Mouse (Mus musculus): ENCODE results near the gene Fndc11. TPM values are rescaled to one million over a fixed set of nuclear protein-coding genes. Genes with fewer than 3 reads are reported as not detected.
"Not testable (repeated sequence)": the region's sequence is repeated elsewhere in the genome, so short reads cannot be mapped to it uniquely, and the experiment has no call there.

The Fndc11 gene
- not detected in 2 replicates for polyA plus RNA-seq (2015; fragmentation: Nextera tagmentation; extraction: Ambion mirVana)

DNA sequence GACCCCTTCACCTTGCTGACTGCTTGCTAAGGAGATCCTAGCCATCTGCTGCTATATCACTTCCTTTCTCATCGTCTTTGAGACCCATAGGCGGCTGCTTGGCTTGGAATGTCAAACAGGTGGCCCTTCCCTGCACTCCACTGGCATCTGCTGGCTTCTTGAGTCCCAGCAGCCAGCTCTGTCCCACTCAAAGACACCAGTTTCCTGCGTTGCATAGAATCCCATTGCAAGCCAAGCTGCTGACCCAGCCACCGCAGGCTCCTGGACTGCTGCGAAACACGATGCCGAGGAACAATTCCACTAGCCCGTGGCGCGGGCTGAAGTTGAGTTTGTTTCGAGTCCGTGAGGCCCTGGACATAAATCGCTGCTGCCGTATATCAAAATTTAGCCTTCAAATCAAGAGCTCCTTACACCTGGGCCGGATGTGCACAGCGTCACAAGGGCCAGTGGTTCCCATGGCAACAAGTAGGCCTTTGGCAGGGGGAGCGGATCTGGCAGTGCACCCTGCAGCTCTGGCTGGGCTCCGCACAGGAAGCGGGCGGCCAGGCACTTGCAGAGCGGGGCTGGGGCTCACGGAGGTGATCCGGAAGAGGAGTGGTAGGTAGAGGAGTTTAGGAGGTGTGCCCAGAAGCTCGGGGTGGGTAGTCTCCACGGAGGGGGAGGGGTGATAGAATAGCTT is at the start of gene Fndc11:
Gene Fndc11 (plus strand): TSS at position 476 of the 679 bp plus-strand sequence.
- no peaks in the 10 kb centered on the region for H3K9me3 ChIP-seq
- 4% methylated on average over 25 of the region's 25 CpGs for WGBS
- H3K36me3 ChIP-seq = no peaks in the 10 kb centered on the region
- H3K27ac ChIP-seq (replicated peaks) = peak within 1 kb of the TSS; percentile 43; the same call in 1 of the 2 replicates
- H3K4me1 ChIP-seq = peaks cover 10% of the 10 kb centered on the region
- H3K27me3 ChIP-seq = peaks cover 4% of the 10 kb centered on the region; the same call in 1 of the 2 replicates
- H3K4me2 ChIP-seq (replicated peaks) = peak within 1 kb of the TSS; percentile 48
- ATAC-seq (replicated peaks) = peak; percentile 70
- no peak within 1 kb of the TSS; the same call in 1 of the 2 replicates for H3K9ac ChIP-seq (replicated peaks)
- peak within 1 kb of the TSS; percentile 27 for H3K4me3 ChIP-seq

DNA sequence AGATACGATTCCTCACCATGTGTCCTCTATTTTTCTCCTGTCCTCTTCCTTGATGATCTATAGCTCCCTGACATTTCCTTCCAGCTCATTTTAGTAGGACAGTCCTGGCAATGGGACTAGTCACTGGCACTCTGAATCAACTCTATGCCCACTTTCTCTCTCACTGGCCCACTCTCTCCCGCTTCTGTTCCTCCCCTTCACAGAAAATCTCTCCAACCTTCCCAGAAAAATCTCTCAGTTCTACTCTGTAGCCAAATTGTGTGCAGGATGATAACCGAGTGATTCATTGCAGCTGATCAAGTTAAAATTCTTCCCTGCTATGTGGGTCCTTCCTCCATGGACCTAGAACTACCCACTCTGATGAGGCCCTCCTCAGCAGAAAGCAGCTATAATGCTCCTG is 45.2 kb upstream of the Fndc11 start:
- Histone ChIP-seq H3K27ac (replicated peaks) (no peak overlapping the region), H3K36me3 (no peaks in the 10 kb centered on the region), H3K4me2 (replicated peaks) (no peak overlapping the region), H3K9ac (replicated peaks) (no peak overlapping the region), H3K4me1 (no peaks in the 10 kb centered on the region), H3K4me3 (no peak overlapping the region), H3K27me3 (0 out of 2 replicates have a peak, but pooled peaks cover 2% of the 10 kb centered on the region), H3K9me3 (no peaks in the 10 kb centered on the region)
- no peak for ATAC-seq (replicated peaks)
- 93% methylated on average over 3 of the region's 3 CpGs for WGBS

DNA sequence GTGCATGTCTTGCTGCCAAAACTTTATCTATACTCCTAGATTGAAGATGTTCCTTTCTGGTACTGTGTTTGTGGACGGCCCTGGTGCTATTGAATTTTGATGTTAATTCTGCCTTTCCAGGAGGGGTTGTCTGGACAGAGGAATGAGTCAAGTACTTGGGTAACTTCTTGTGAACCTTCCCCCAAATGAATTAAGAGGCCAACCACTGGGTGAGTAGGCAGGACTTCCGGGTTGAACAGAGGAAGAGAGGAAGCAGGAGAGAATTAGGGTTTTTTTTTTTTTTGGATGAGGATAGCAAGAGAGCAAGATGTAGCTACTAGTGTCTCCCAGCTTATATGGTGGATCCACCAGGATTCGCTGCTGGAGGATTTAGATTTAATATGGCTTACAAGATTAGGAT is 41.8 kb upstream of the Fndc11 start:
- H3K4me2 ChIP-seq (replicated peaks) = no peak overlapping the region
- H3K36me3 ChIP-seq = no peaks in the 10 kb centered on the region
- H3K9me3 ChIP-seq = no peaks in the 10 kb centered on the region
- H3K27me3 ChIP-seq = 0 out of 2 replicates have a peak, but pooled peaks cover 2% of the 10 kb centered on the region
- H3K4me1 ChIP-seq = no peaks in the 10 kb centered on the region
- H3K27ac ChIP-seq (replicated peaks) = no peak overlapping the region
- no peak overlapping the region for H3K4me3 ChIP-seq
- no peak for ATAC-seq (replicated peaks)
- H3K9ac ChIP-seq (replicated peaks) = no peak overlapping the region
- 82% methylated on average over 3 of the region's 3 CpGs for WGBS

DNA sequence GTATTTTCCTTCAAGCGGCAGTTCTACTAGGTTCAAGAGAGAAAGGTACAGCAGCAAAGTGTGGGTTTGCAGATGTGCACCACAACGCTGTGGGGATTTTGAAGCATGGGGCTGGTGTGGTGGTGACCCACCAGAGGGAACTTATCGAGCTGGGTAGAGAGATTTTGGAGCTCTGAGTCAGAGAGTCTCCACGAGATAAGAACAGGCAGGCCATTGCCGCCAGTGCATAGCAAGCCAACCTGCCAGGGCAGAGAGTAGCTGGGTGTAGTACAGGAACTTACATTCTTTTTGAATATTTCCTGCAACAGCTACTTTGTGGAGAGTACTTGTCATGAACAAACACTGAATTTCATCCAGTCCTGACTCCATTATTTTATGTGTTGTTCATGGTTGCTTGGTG is 41.3 kb upstream of the Fndc11 start:
- H3K4me2 ChIP-seq (replicated peaks) = no peak overlapping the region
- H3K9me3 ChIP-seq = no peaks in the 10 kb centered on the region
- H3K27ac ChIP-seq (replicated peaks) = no peak overlapping the region
- H3K9ac ChIP-seq (replicated peaks) = no peak overlapping the region
- 0 out of 2 replicates have a peak, but pooled peaks cover 2% of the 10 kb centered on the region for H3K27me3 ChIP-seq
- ATAC-seq (replicated peaks) = no peak
- WGBS = 88% methylated on average over 5 of the region's 5 CpGs
- H3K4me3 ChIP-seq = no peak overlapping the region
- H3K36me3 ChIP-seq = no peaks in the 10 kb centered on the region
- no peaks in the 10 kb centered on the region for H3K4me1 ChIP-seq

GRCm38 (mm10) chr2:181180898-181181297 is 38.9 kb upstream of the Fndc11 start:
- no peaks in the 10 kb centered on the region for H3K36me3 ChIP-seq
- H3K9ac ChIP-seq (replicated peaks) = no peak overlapping the region
- 79% methylated on average over 6 of the region's 6 CpGs for WGBS
- no peaks in the 10 kb centered on the region for H3K4me1 ChIP-seq
- H3K27ac ChIP-seq (replicated peaks) = no peak overlapping the region
- no peaks in the 10 kb centered on the region for H3K9me3 ChIP-seq
- H3K4me3 ChIP-seq = no peak overlapping the region
- H3K4me2 ChIP-seq (replicated peaks) = no peak overlapping the region
- 0 out of 2 replicates have a peak, but pooled peaks cover 2% of the 10 kb centered on the region for H3K27me3 ChIP-seq
- ATAC-seq (replicated peaks) = no peak

DNA sequence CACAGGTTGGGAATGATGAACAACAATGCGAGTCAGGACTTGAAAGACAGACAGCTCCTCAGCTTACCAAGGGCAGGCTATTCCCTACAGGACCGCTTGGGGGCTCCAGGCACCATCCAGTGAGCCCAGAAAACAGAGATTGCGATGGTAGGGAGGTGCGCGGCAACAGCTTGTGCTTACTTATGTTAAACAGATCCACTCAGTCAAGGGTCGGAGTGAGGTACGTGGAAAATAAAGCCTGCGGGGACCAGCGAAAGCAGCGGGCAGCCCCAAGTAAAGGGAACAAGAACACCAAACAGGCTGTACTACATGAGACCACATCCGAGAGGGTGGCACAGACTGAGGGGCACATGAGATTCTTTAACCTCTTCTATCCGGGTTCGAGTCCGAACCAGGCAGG is 33.2 kb upstream of the Fndc11 start:
- peak overlapping the region; percentile 74 for H3K4me2 ChIP-seq (replicated peaks)
- H3K9me3 ChIP-seq = no peaks in the 10 kb centered on the region
- peak; percentile 87 for ATAC-seq (replicated peaks)
- peak overlapping the region; percentile 96 for H3K27ac ChIP-seq (replicated peaks)
- H3K4me1 ChIP-seq = peaks cover 16% of the 10 kb centered on the region
- WGBS = under 1% methylated on average over 14 of the region's 14 CpGs
- peaks cover 11% of the 10 kb centered on the region for H3K36me3 ChIP-seq
- peak overlapping the region; percentile 88 for H3K4me3 ChIP-seq
- H3K27me3 ChIP-seq = no peaks in the 10 kb centered on the region
- H3K9ac ChIP-seq (replicated peaks) = peak overlapping the region; percentile 99

- Histone ChIP-seq H3K4me1 (peaks cover 16% of the 10 kb centered on the region), H3K27me3 (no peaks in the 10 kb centered on the region), H3K9me3 (no peaks in the 10 kb centered on the region), H3K36me3 (peaks cover 11% of the 10 kb centered on the region), H3K9ac (replicated peaks) (peak within 1 kb of the TSS; percentile 99), H3K27ac (replicated peaks) (peak within 1 kb of the TSS; percentile 96), H3K4me3 (peak within 1 kb of the TSS; percentile 88), H3K4me2 (replicated peaks) (peak within 1 kb of the TSS; percentile 74)
- ATAC-seq (replicated peaks) = peak; percentile 95
- under 1% methylated on average over 64 of the region's 64 CpGs for WGBS
Measured at GRCm38 (mm10) chr2:181187121-181188000, 32.5 kb upstream of the Fndc11 start, which contains the start of gene Ppdpf. Ppdpf (plus strand) TSS chr2:181187247.

DNA sequence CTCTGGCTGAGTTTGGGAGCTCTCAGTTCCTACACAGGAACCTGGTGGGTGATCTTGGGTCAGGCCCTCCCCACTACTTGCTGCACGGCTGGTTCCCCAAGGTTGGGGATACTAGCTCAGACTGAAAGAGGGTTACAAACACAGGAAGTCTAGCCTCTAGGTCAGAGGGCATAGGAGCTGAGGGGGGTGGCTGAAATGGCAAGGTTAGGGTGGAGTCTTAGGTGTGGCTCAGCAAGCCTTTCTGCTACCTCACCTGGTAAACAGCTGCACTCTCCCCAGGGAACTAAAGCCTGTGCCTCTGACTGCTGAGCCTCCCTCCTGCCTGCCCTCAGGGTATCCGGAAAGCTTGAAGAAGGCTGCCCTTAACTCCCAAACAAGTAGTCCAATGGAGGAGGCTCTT is 31.1 kb upstream of the Fndc11 start:
- ATAC-seq (replicated peaks) = no peak
- peak overlapping the region; percentile 24; the same call in 1 of the 2 replicates for H3K27ac ChIP-seq (replicated peaks)
- peaks cover 16% of the 10 kb centered on the region for H3K4me1 ChIP-seq
- peaks cover 11% of the 10 kb centered on the region for H3K36me3 ChIP-seq
- peak overlapping the region; percentile 99; the same call in 1 of the 2 replicates for H3K9ac ChIP-seq (replicated peaks)
- H3K4me3 ChIP-seq = peak overlapping the region; percentile 88
- WGBS = 80% methylated on average over 2 of the region's 2 CpGs
- H3K4me2 ChIP-seq (replicated peaks) = peak overlapping the region; percentile 74
- no peaks in the 10 kb centered on the region for H3K27me3 ChIP-seq
- H3K9me3 ChIP-seq = no peaks in the 10 kb centered on the region

GRCm38 (mm10) chr2:181189321-181189720 is 30.5 kb upstream of the Fndc11 start:
- Histone ChIP-seq H3K27ac (replicated peaks) (no peak overlapping the region), H3K27me3 (no peaks in the 10 kb centered on the region), H3K9ac (replicated peaks) (no peak overlapping the region), H3K36me3 (peaks cover 11% of the 10 kb centered on the region), H3K9me3 (no peaks in the 10 kb centered on the region), H3K4me2 (replicated peaks) (no peak overlapping the region; the same call in 1 of the 2 replicates), H3K4me1 (peaks cover 16% of the 10 kb centered on the region), H3K4me3 (no peak overlapping the region)
- 93% methylated on average over 1 of the region's 1 CpGs for WGBS
- no peak for ATAC-seq (replicated peaks)

- H3K9ac ChIP-seq (replicated peaks); H3K9me3 ChIP-seq; H3K27ac ChIP-seq (replicated peaks); ATAC-seq (replicated peaks); H3K27me3 ChIP-seq; H3K4me2 ChIP-seq (replicated peaks); H3K4me3 ChIP-seq: not testable (repeated sequence)
- Histone ChIP-seq H3K36me3 (peaks cover 11% of the 10 kb centered on the region), H3K4me1 (peaks cover 13% of the 10 kb centered on the region)
- 78% methylated on average over 4 of the region's 4 CpGs for WGBS
Measured at GRCm38 (mm10) chr2:181191385-181191784, 28.4 kb upstream of the Fndc11 start.

- Histone ChIP-seq H3K9ac (replicated peaks) (no peak overlapping the region), H3K27ac (replicated peaks) (no peak overlapping the region), H3K4me1 (peaks cover 9% of the 10 kb centered on the region), H3K36me3 (peaks cover 11% of the 10 kb centered on the region), H3K4me3 (no peak overlapping the region), H3K4me2 (replicated peaks) (no peak overlapping the region), H3K27me3 (no peaks in the 10 kb centered on the region), H3K9me3 (no peaks in the 10 kb centered on the region)
- no peak for ATAC-seq (replicated peaks)
- 60% methylated on average over 4 of the region's 4 CpGs for WGBS
Measured at GRCm38 (mm10) chr2:181191936-181192335, 27.9 kb upstream of the Fndc11 start.

DNA sequence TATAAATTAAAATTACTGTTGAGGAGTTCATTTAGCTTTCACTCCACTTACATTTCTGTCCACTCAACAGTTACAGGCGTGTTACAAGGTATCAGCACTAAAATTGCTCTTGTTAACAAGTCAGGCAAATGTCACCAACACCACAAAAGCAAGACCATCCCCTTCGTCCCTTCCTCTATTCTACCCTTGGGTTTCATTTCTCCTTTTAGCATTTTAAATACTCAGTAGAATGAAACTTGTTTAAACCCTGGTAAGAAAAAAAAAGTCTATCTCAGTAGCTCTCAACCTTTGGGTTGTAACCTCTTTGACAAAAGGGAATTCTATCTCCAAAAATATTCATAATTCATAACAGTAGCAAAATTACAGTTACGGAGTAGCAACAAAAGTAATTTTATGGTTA is 26.8 kb upstream of the Fndc11 start:
- Histone ChIP-seq H3K4me1 (peaks cover 9% of the 10 kb centered on the region), H3K4me2 (replicated peaks) (no peak overlapping the region), H3K9ac (replicated peaks) (no peak overlapping the region), H3K36me3 (peaks cover 11% of the 10 kb centered on the region), H3K27ac (replicated peaks) (no peak overlapping the region), H3K4me3 (no peak overlapping the region), H3K27me3 (no peaks in the 10 kb centered on the region), H3K9me3 (no peaks in the 10 kb centered on the region)
- 83% methylated on average over 3 of the region's 3 CpGs for WGBS
- no peak for ATAC-seq (replicated peaks)

Data from forebrain, embryonic 15.5 days (tissue).